Mouse (Mus musculus) testis, adult 2 months (tissue): ENCODE measurements around the gene Gtsf2.

Experiments
- CTCF ChIP-seq: fragments of 200-500 bp; IDR thresholded peaks from 2 replicates; pipeline ENCODE4 v1.5.1; 2012; ENCODE audit warnings: low read depth, mild to moderate bottlenecking, inconsistent platforms, low read length, moderate library complexity; ENCODE audit not compliant: control insufficient read depth, insufficient read depth, insufficient replicate concordance
- POLR2A ChIP-seq: fragments of 200-500 bp; IDR thresholded peaks from 2 replicates; pipeline ENCODE4 v1.6.1; 2012; ENCODE audit warnings: low read depth, mild to moderate bottlenecking, inconsistent platforms, low read length, moderate library complexity; ENCODE audit not compliant: control insufficient read depth

DNA sequence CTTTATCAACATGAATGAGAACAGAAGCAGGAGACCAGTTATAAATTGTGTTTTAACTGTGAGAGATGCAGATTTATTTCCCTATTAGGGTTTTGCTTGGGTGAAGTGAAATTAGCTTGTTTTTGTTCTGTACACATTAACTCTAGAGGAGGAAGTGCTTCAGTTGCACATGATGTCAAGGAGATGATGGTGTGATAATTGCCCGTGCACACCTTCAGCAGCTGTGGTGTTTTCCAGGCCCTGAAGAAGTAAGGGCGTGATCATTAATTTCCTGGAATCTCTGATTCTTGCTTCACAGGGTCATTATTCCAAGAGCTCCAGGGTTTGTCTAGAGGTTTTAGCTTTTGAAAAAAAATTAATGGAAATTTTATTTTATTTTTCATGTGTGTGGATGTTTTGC lies 31.9 kb upstream of the Gtsf2 start:
- TF ChIP-seq POLR2A (no peak), CTCF (no peak)
